Mouse (Mus musculus): ENCODE results near the gene Scnn1g.

- TF ChIP-seq CTCF (IDR thresholded peaks at IDR 0.05; ENCODE audit: insufficient read depth, low read depth, low read length): no peak
- no peak for TF ChIP-seq POLR2A (IDR thresholded peaks at IDR 0.05; ENCODE audit: insufficient read depth, low read depth, low read length)
Measured at GRCm38 (mm10) chr7:121711171-121711570, 23.1 kb upstream of the Scnn1g start.
